Mouse (Mus musculus): ENCODE data around the gene 2610301B20Rik. TPM values are rescaled to one million over a fixed set of nuclear protein-coding genes. Genes with fewer than 3 reads are reported as not detected.
A peak's percentile ranks its signal among the peaks of the same experiment; 100 is the strongest.

2610301B20Rik gene
- polyA plus RNA-seq (2014; fragmentation: Nextera tagmentation; extraction: Ambion mirVana): 29.9 and 30.1 TPM in 2 replicates

DNA sequence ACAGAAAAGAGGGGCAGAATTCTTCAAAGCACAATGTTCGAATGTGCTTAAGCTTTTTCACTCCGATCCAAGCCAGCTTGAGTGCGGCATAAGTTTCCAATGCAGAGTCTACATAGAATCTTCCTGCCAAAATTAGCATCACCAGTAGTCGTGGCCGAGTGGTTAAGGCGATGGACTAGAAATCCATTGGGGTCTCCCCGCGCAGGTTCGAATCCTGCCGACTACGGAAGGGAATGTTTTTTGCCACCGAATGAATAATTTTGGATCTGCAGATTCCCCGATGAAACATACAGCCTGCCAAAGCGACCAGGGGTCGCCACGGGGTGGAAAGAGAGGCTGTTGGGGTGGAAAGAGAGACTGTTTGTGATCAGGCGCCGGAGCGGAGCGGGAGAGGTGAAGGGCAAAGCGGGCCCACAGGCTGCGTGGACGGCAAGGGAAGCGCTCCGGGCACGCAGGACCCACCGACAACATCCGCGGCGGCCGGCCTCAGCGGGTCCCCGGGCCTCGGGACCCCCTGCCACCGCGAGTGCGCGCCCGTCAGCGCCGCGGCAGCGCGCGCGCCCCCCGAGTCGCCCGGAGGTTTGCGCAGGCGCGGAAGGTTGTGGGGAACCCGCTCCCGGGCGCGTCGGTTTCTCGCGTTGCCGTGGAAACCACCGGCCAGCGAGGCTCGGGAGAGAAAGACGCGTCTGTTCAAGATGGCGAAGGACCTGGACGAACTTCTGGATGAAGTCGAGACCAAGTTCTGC is at the start of gene 2610301B20Rik:
Gene 2610301B20Rik, plus strand, starts transcription at position 579 of the 746 bp plus-strand sequence.
- ATAC-seq (ENCODE audit: low FRiP score, low TSS enrichment): peak; percentile 88
- whole genome bisulfite sequencing: under 1% methylated on average over 66 of the region's 68 CpGs
- Histone ChIP-seq H3K9me3 (ENCODE audit: control insufficient read depth, low read length) (no peaks in the 10 kb centered on the region), H3K36me3 (ENCODE audit: control insufficient read depth, insufficient read depth, low read length) (0 out of 2 replicates have a peak, but pooled peaks cover 2% of the 10 kb centered on the region), H3K27ac (ENCODE audit: low read depth, low read length) (peak within 1 kb of the TSS; percentile 98), H3K4me1 (ENCODE audit: control insufficient read depth, insufficient read depth, low read length) (0 out of 2 replicates have a peak, but pooled peaks cover 3% of the 10 kb centered on the region), H3K4me3 (ENCODE audit: low read length) (peak within 1 kb of the TSS; percentile 87), H3K4me2 (replicated peaks; ENCODE audit: low read depth, low read length) (peak within 1 kb of the TSS; percentile 61), H3K9ac (ENCODE audit: low read depth, low read length) (peak within 1 kb of the TSS; percentile 89), H3K27me3 (ENCODE audit: control insufficient read depth, insufficient read depth, low read length) (no peaks in the 10 kb centered on the region)

DNA sequence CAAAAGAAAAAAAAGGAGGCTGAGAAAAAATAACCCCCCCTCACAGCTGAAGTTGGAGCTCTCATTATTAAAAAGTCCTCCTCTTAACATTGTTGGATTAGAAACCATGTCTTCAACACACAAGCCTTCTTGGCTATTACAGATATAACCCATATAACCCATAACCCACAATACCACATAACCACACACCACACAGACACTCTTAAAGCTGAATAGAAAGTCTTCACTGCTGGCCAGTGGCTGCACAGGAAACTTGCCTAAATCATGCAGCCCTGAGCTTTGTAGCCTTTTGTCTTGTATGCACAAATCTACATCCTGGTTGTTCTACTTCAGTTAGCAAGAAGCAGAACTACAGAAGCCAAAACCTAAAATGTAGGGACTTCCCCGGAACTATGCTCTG is 41.0 kb upstream of the 2610301B20Rik start:
- Histone ChIP-seq H3K9me3 (ENCODE audit: control insufficient read depth, low read length) (no peaks in the 10 kb centered on the region), H3K4me3 (ENCODE audit: low read length) (no peak overlapping the region), H3K9ac (ENCODE audit: low read depth, low read length) (no peak overlapping the region), H3K36me3 (ENCODE audit: control insufficient read depth, insufficient read depth, low read length) (no peaks in the 10 kb centered on the region), H3K27ac (ENCODE audit: low read depth, low read length) (no peak overlapping the region), H3K4me2 (replicated peaks; ENCODE audit: low read depth, low read length) (no peak overlapping the region), H3K4me1 (ENCODE audit: control insufficient read depth, insufficient read depth, low read length) (no peaks in the 10 kb centered on the region), H3K27me3 (ENCODE audit: control insufficient read depth, insufficient read depth, low read length) (no peaks in the 10 kb centered on the region)
- ATAC-seq (ENCODE audit: low FRiP score, low TSS enrichment): no peak
- WGBS: 100% methylated on average over 1 of the region's 1 CpGs

DNA sequence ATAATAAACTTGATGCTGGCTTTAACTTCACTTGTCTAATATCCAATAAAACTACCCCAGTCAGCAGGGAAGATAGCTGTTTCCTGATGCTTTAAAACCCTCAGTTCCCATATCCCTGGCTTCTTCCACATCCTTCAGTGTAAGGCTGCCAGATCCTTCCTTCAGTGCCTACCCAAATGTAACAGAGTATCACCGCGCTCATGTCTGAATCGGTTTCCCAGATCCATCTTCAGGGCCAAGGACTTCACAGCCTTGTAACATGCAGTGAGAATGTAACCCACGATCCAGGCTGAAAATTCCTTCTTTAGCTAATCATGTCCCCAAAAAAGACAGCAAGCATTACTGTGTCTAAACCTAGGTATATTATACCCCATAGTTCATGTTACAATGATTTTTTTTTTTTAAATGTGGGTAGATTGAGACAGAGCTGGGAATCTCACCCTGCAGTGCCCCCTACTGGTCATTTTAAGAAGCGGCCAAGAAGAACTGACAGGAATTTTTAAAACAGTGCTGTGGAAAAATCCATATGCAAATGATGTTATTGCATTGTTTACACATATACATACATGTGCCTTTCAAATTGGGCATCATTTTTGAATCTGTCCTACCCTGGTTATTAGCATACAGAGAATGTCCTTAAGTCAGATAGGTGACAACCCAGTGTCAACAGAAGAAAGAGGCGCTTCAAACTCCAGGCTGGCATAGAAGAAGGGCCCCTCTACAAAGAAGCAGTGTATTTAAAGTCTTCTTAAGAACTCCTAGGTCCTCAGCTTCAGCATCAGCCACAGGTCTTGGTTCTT is 38.8 kb upstream of the 2610301B20Rik start:
- no peak overlapping the region for H3K27ac ChIP-seq (ENCODE audit: low read depth, low read length)
- no peaks in the 10 kb centered on the region for H3K27me3 ChIP-seq (ENCODE audit: control insufficient read depth, insufficient read depth, low read length)
- no peak overlapping the region for H3K4me2 ChIP-seq (replicated peaks; ENCODE audit: low read depth, low read length)
- H3K9ac ChIP-seq (ENCODE audit: low read depth, low read length): no peak overlapping the region
- WGBS: 77% methylated on average over 6 of the region's 6 CpGs
- ATAC-seq (ENCODE audit: low FRiP score, low TSS enrichment): no peak
- H3K4me1 ChIP-seq (ENCODE audit: control insufficient read depth, insufficient read depth, low read length): no peaks in the 10 kb centered on the region
- H3K9me3 ChIP-seq (ENCODE audit: control insufficient read depth, low read length): no peaks in the 10 kb centered on the region
- H3K36me3 ChIP-seq (ENCODE audit: control insufficient read depth, insufficient read depth, low read length): no peaks in the 10 kb centered on the region
- H3K4me3 ChIP-seq (ENCODE audit: low read length): no peak overlapping the region

GRCm38 (mm10) chr4:10845848-10846247 is 28.4 kb upstream of the 2610301B20Rik start:
- ATAC-seq (ENCODE audit: low FRiP score, low TSS enrichment): 0 out of 2 replicates have a peak, but pooled peaks have one; percentile 39
- Histone ChIP-seq H3K27me3 (ENCODE audit: control insufficient read depth, insufficient read depth, low read length) (no peaks in the 10 kb centered on the region), H3K36me3 (ENCODE audit: control insufficient read depth, insufficient read depth, low read length) (no peaks in the 10 kb centered on the region), H3K9ac (ENCODE audit: low read depth, low read length) (no peak overlapping the region), H3K4me2 (replicated peaks; ENCODE audit: low read depth, low read length) (no peak overlapping the region), H3K4me1 (ENCODE audit: control insufficient read depth, insufficient read depth, low read length) (no peaks in the 10 kb centered on the region), H3K9me3 (ENCODE audit: control insufficient read depth, low read length) (no peaks in the 10 kb centered on the region), H3K27ac (ENCODE audit: low read depth, low read length) (no peak overlapping the region), H3K4me3 (ENCODE audit: low read length) (no peak overlapping the region)
- 41% methylated on average over 7 of the region's 7 CpGs for WGBS

- no peaks in the 10 kb centered on the region for H3K4me1 ChIP-seq (ENCODE audit: control insufficient read depth, insufficient read depth, low read length)
- no peak overlapping the region for H3K4me2 ChIP-seq (replicated peaks; ENCODE audit: low read depth, low read length)
- H3K9me3 ChIP-seq (ENCODE audit: control insufficient read depth, low read length): no peaks in the 10 kb centered on the region
- H3K9ac ChIP-seq (ENCODE audit: low read depth, low read length): no peak overlapping the region
- H3K27ac ChIP-seq (ENCODE audit: low read depth, low read length): no peak overlapping the region
- H3K27me3 ChIP-seq (ENCODE audit: control insufficient read depth, insufficient read depth, low read length): no peaks in the 10 kb centered on the region
- H3K4me3 ChIP-seq (ENCODE audit: low read length): no peak overlapping the region
- WGBS: 32% methylated on average over 7 of the region's 7 CpGs
- ATAC-seq (ENCODE audit: low FRiP score, low TSS enrichment): peak; percentile 64; the same call in 1 of the 2 replicates
- no peaks in the 10 kb centered on the region for H3K36me3 ChIP-seq (ENCODE audit: control insufficient read depth, insufficient read depth, low read length)
These were observed 24.5 kb upstream of the 2610301B20Rik start for GRCm38 (mm10) chr4:10849812-10850211.

DNA sequence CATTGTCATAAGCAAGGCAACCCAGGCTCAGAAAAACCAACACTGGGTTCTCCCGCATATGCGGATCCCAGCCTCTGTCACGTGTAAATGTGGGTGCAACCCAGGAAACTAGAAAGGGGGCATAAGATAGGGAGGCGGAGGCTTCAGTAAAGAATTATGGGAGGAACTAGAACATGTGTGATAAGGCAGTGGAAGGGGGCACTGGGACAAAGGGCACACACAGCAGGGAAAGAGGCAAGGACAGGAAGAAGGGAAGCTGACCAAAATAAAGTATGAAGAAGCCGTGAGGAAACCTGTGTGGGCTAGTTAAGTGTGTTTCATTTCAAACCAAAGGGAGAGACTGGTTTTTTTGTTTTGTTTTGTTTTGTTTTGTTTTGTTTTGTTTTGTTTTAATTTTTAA is 23.3 kb upstream of the 2610301B20Rik start:
- ATAC-seq (ENCODE audit: low FRiP score, low TSS enrichment): no peak
- Histone ChIP-seq H3K9me3 (ENCODE audit: control insufficient read depth, low read length) (no peaks in the 10 kb centered on the region), H3K27ac (ENCODE audit: low read depth, low read length) (no peak overlapping the region), H3K4me2 (replicated peaks; ENCODE audit: low read depth, low read length) (no peak overlapping the region), H3K9ac (ENCODE audit: low read depth, low read length) (no peak overlapping the region), H3K36me3 (ENCODE audit: control insufficient read depth, insufficient read depth, low read length) (no peaks in the 10 kb centered on the region), H3K27me3 (ENCODE audit: control insufficient read depth, insufficient read depth, low read length) (no peaks in the 10 kb centered on the region), H3K4me1 (ENCODE audit: control insufficient read depth, insufficient read depth, low read length) (no peaks in the 10 kb centered on the region), H3K4me3 (ENCODE audit: low read length) (no peak overlapping the region)
- WGBS: 67% methylated on average over 5 of the region's 5 CpGs

- H3K36me3 ChIP-seq (ENCODE audit: control insufficient read depth, insufficient read depth, low read length): no peaks in the 10 kb centered on the region
These were observed 15.1 kb upstream of the 2610301B20Rik start for GRCm38 (mm10) chr4:10859174-10859573.

GRCm38 (mm10) chr4:10859911-10860581 is 14.3 kb upstream of the 2610301B20Rik start:
- H3K9ac ChIP-seq (ENCODE audit: low read depth, low read length): no peak overlapping the region; the same call in 1 of the 2 replicates
- ATAC-seq (ENCODE audit: low FRiP score, low TSS enrichment): peak; percentile 80
- H3K36me3 ChIP-seq (ENCODE audit: control insufficient read depth, insufficient read depth, low read length): no peaks in the 10 kb centered on the region
- H3K4me3 ChIP-seq (ENCODE audit: low read length): no peak overlapping the region
- H3K4me2 ChIP-seq (replicated peaks; ENCODE audit: low read depth, low read length): no peak overlapping the region
- 50% methylated on average over 11 of the region's 12 CpGs for WGBS
- no peaks in the 10 kb centered on the region for H3K9me3 ChIP-seq (ENCODE audit: control insufficient read depth, low read length)
- no peaks in the 10 kb centered on the region for H3K27me3 ChIP-seq (ENCODE audit: control insufficient read depth, insufficient read depth, low read length)
- no peak overlapping the region for H3K27ac ChIP-seq (ENCODE audit: low read depth, low read length)
- H3K4me1 ChIP-seq (ENCODE audit: control insufficient read depth, insufficient read depth, low read length): no peaks in the 10 kb centered on the region

More at GRCm38 (mm10) chr4:10859174-10859573, 15.1 kb upstream of the 2610301B20Rik start:
- Histone ChIP-seq H3K4me3 (ENCODE audit: low read length) (no peak overlapping the region), H3K27me3 (ENCODE audit: control insufficient read depth, insufficient read depth, low read length) (no peaks in the 10 kb centered on the region), H3K4me2 (replicated peaks; ENCODE audit: low read depth, low read length) (no peak overlapping the region), H3K9ac (ENCODE audit: low read depth, low read length) (no peak overlapping the region), H3K4me1 (ENCODE audit: control insufficient read depth, insufficient read depth, low read length) (no peaks in the 10 kb centered on the region), H3K27ac (ENCODE audit: low read depth, low read length) (no peak overlapping the region), H3K9me3 (ENCODE audit: control insufficient read depth, low read length) (no peaks in the 10 kb centered on the region)
- ATAC-seq (ENCODE audit: low FRiP score, low TSS enrichment): no peak
